Mouse (Mus musculus) myocyte (in vitro differentiated cells): Measurements from ENCODE around the gene Trappc10. TPM values are rescaled to one million over a fixed set of nuclear protein-coding genes. Genes with fewer than 3 reads are reported as not detected.

Experiments
- H3K27me3 ChIP-seq: one replicate; pipeline ENCODE4 v1.6.1; 2011; ENCODE audit not compliant: control insufficient read depth, insufficient read depth, insufficient read length
- H3K36me3 ChIP-seq: one replicate; pipeline ENCODE4 v1.6.1; 2011; ENCODE audit not compliant: control insufficient read depth, insufficient read depth
- H3K4me2 ChIP-seq: one replicate; pipeline ENCODE4 v1.6.1; 2011; ENCODE audit warnings: low read depth, control low read depth
- H3K4me3 ChIP-seq: one replicate; pipeline ENCODE4 v1.5.1; 2011; ENCODE audit warnings: mild to moderate bottlenecking, control low read depth, moderate library complexity
- H3K79me2 ChIP-seq: one replicate; pipeline ENCODE4 v1.6.1; 2011; ENCODE audit not compliant: control insufficient read depth, insufficient read depth
- H3ac ChIP-seq: one replicate; pipeline ENCODE4 v1.6.1; 2011; ENCODE audit not compliant: control insufficient read depth, insufficient read length
- CEBPB ChIP-seq: IDR thresholded peaks from 2 replicates; pipeline ENCODE4 v1.6.1; 2011; ENCODE audit warnings: mild to moderate bottlenecking, moderate library complexity; ENCODE audit not compliant: poor library complexity, insufficient read depth, severe bottlenecking
- E2F4 ChIP-seq: IDR thresholded peaks from one replicate; pipeline ENCODE4 v1.6.1; 2011; ENCODE audit warnings: mild to moderate bottlenecking, control low read depth, moderate library complexity; ENCODE audit not compliant: insufficient read depth
- MAX ChIP-seq: IDR thresholded peaks from one replicate; pipeline ENCODE4 v1.6.1; 2011; ENCODE audit warnings: low read depth, mild to moderate bottlenecking, control low read depth
- MYOD1 ChIP-seq, 3 experiments: IDR thresholded peaks; one replicate each; pipeline ENCODE4 v1.6.1; 2011; ENCODE audit warnings: control low read depth in 2 of 3, low read depth in 2 of 3, mild to moderate bottlenecking in 2 of 3, moderate library complexity in 1 of 3; ENCODE audit not compliant: insufficient read length in 2 of 3, control insufficient read depth in 1 of 3
- MYOG ChIP-seq, 3 experiments: IDR thresholded peaks; one replicate each; pipeline ENCODE4 v1.6.1; 2011; ENCODE audit warnings: control low read depth in 2 of 3, low read depth in 2 of 3, mild to moderate bottlenecking in 2 of 3; ENCODE audit not compliant: insufficient read length in 2 of 3, control insufficient read depth in 1 of 3, insufficient read depth in 1 of 3
- POLR2A ChIP-seq: IDR thresholded peaks from one replicate; pipeline ENCODE4 v1.6.1; 2011; ENCODE audit warnings: low read depth, mild to moderate bottlenecking, control low read depth, moderate library complexity; ENCODE audit not compliant: insufficient read length
- POLR2AphosphoS2 ChIP-seq: IDR thresholded peaks from one replicate; pipeline ENCODE4 v1.6.1; 2011; ENCODE audit warnings: low read depth, control low read depth; ENCODE audit not compliant: insufficient read length
- REST ChIP-seq: IDR thresholded peaks from one replicate; pipeline ENCODE4 v1.6.1; 2011; ENCODE audit warnings: mild to moderate bottlenecking, control low read depth, moderate library complexity; ENCODE audit not compliant: insufficient read depth, insufficient read length
- SRF ChIP-seq: IDR thresholded peaks from one replicate; pipeline ENCODE4 v1.6.1; 2011; ENCODE audit warnings: low read depth; ENCODE audit not compliant: control insufficient read depth, insufficient read length
- TCF12 ChIP-seq: IDR thresholded peaks from one replicate; pipeline ENCODE4 v1.6.1; 2011; ENCODE audit warnings: mild to moderate bottlenecking, control low read depth; ENCODE audit not compliant: poor library complexity, insufficient read depth, severe bottlenecking
- TCF3 ChIP-seq: IDR thresholded peaks from one replicate; pipeline ENCODE4 v1.6.1; 2011; ENCODE audit warnings: low read depth, control low read depth; ENCODE audit not compliant: insufficient read length
- USF1 ChIP-seq: IDR thresholded peaks from one replicate; pipeline ENCODE4 v1.6.1; 2011; ENCODE audit warnings: low read depth, mild to moderate bottlenecking, control low read depth, moderate library complexity
- polyA plus RNA-seq: library from polyadenylated mRNA; unstranded; fragments of >200 nt; fragmentation: generic; extraction: Trizol; gene quantifications from one replicate; pipeline ENCODE4 v1.2.1, GENCODE M21; 2012; ENCODE audit warnings: missing spikeins

Trappc10 gene
- polyA plus RNA-seq, 1 experiment = 24.6 TPM

GRCm38 (mm10) chr10:78168792-78169191 is 75.6 kb downstream of the Trappc10 start:
- H3K4me3 ChIP-seq = peak overlapping the region; percentile 32
- no peaks in the 10 kb centered on the region for H3K79me2 ChIP-seq
- TF ChIP-seq POLR2AphosphoS2 = no peak
- TF ChIP-seq TCF3 = no peak
- TF ChIP-seq MAX = no peak
- TF ChIP-seq REST = no peak
- no peak for TF ChIP-seq MYOG (IDR thresholded peaks at IDR 0.05; ENCODE audit: control insufficient read depth in 1 of 3, insufficient read depth in 1 of 3, insufficient read length in 2 of 3, low read depth in 2 of 3)
- no peak for TF ChIP-seq TCF12
- no peak for TF ChIP-seq SRF
- no peak for TF ChIP-seq E2F4
- no peak for TF ChIP-seq MYOD1 (IDR thresholded peaks at IDR 0.05; ENCODE audit: control insufficient read depth in 1 of 3, insufficient read length in 2 of 3, low read depth in 2 of 3)
- TF ChIP-seq USF1 = no peak
- no peak for TF ChIP-seq CEBPB
- no peak for TF ChIP-seq POLR2A
- H3K27me3 ChIP-seq = no peaks in the 10 kb centered on the region
- H3K4me2 ChIP-seq = peak overlapping the region; percentile 85
- peak overlapping the region; percentile 65 for H3ac ChIP-seq
- peaks cover 15% of the 10 kb centered on the region for H3K36me3 ChIP-seq

- Histone ChIP-seq H3K27me3 (no peaks in the 10 kb centered on the region), H3K36me3 (peaks cover 18% of the 10 kb centered on the region), H3K4me3 (no peak overlapping the region), H3ac (no peak overlapping the region), H3K79me2 (no peaks in the 10 kb centered on the region), H3K4me2 (no peak overlapping the region)
- TF ChIP-seq MYOG (IDR thresholded peaks at IDR 0.05; ENCODE audit: control insufficient read depth in 1 of 3, insufficient read depth in 1 of 3, insufficient read length in 2 of 3, low read depth in 2 of 3) = no peak
- TF ChIP-seq TCF3 = no peak
- TF ChIP-seq MAX = no peak
- no peak for TF ChIP-seq REST
- TF ChIP-seq USF1 = no peak
- TF ChIP-seq POLR2A = no peak
- no peak for TF ChIP-seq POLR2AphosphoS2
- TF ChIP-seq TCF12 = no peak
- TF ChIP-seq CEBPB = no peak
- no peak for TF ChIP-seq E2F4
- TF ChIP-seq SRF = no peak
- no peak for TF ChIP-seq MYOD1 (IDR thresholded peaks at IDR 0.05; ENCODE audit: control insufficient read depth in 1 of 3, insufficient read length in 2 of 3, low read depth in 2 of 3)
Measured at GRCm38 (mm10) chr10:78167775-78168174, 76.7 kb downstream of the Trappc10 start.

GRCm38 (mm10) chr10:78167333-78167732 is 77.1 kb downstream of the Trappc10 start:
- Histone ChIP-seq H3ac (no peak overlapping the region), H3K27me3 (no peaks in the 10 kb centered on the region), H3K79me2 (no peaks in the 10 kb centered on the region), H3K4me2 (no peak overlapping the region), H3K36me3 (peaks cover 18% of the 10 kb centered on the region), H3K4me3 (no peak overlapping the region)
- no peak for TF ChIP-seq POLR2AphosphoS2
- no peak for TF ChIP-seq REST
- TF ChIP-seq E2F4 = no peak
- no peak for TF ChIP-seq USF1
- TF ChIP-seq POLR2A = no peak
- no peak for TF ChIP-seq MAX
- no peak for TF ChIP-seq CEBPB
- TF ChIP-seq TCF12 = no peak
- no peak for TF ChIP-seq SRF
- TF ChIP-seq MYOD1 (IDR thresholded peaks at IDR 0.05; ENCODE audit: control insufficient read depth in 1 of 3, insufficient read length in 2 of 3, low read depth in 2 of 3) = no peak
- TF ChIP-seq MYOG (IDR thresholded peaks at IDR 0.05; ENCODE audit: control insufficient read depth in 1 of 3, insufficient read depth in 1 of 3, insufficient read length in 2 of 3, low read depth in 2 of 3) = no peak
- TF ChIP-seq TCF3 = no peak

GRCm38 (mm10) chr10:78165256-78166005 is 79.0 kb downstream of the Trappc10 start:
- Histone ChIP-seq H3K4me2 (no peak overlapping the region), H3K27me3 (no peaks in the 10 kb centered on the region), H3K79me2 (no peaks in the 10 kb centered on the region), H3K4me3 (no peak overlapping the region), H3K36me3 (peaks cover 13% of the 10 kb centered on the region), H3ac (no peak overlapping the region)
- no peak for TF ChIP-seq CEBPB
- TF ChIP-seq MAX = no peak
- TF ChIP-seq POLR2AphosphoS2 = no peak
- no peak for TF ChIP-seq E2F4
- TF ChIP-seq TCF12 = no peak
- TF ChIP-seq REST = no peak
- TF ChIP-seq SRF = no peak
